Mouse (Mus musculus): ENCODE data around the gene Tcam1. TPM values are rescaled to one million over a fixed set of nuclear protein-coding genes. Genes with fewer than 3 reads are reported as not detected.
A peak's percentile ranks its signal among the peaks of the same experiment; 100 is the strongest.

Gene Tcam1
- polyA plus RNA-seq, 1 experiment from 2014 or later: 0.05 TPM

DNA sequence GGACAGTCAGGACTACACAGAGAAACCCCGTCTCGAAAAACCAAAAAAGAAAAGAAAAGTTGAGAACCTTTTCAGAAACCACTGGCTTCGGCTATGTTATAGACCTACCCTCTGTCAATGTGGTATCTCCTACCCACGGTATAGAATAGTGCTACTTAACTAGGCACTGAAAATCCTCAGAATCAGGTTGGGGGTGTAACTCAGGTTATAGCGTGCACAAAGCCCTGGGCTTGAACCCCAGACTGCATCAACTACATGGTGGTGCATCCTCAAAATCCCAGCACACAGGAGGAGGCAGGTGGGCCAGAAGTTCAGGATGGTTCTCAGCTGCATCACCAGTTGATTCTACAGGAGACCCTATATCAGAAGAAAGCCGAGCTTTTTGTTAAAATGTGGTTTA lies 2.7 kb upstream of the Tcam1 start:
- ATAC-seq (ENCODE audit: insufficient number of reproducible peaks, insufficient read depth, low FRiP score, low read depth): no peak
- Histone ChIP-seq H3K4me2 (ENCODE audit: low read length) (peak overlapping the region; percentile 75), H3K9me3 (ENCODE audit: control insufficient read depth, low read length) (no peaks in the 10 kb centered on the region), H3K27ac (replicated peaks in 1 of 2; ENCODE audit: control insufficient read depth in 1 of 2, insufficient read depth in 1 of 2, low read depth in 2 of 2, low read length in 2 of 2) (no peak overlapping the region), H3K36me3 (ENCODE audit: control insufficient read depth, insufficient read depth, low read length) (peaks cover 3% of the 10 kb centered on the region; the same call in 1 of the 2 replicates), H3K9ac (ENCODE audit: low read length) (no peak overlapping the region), H3K4me1 (ENCODE audit: control insufficient read depth in 2 of 2, insufficient read depth in 2 of 2, low read length in 2 of 2) (peaks cover 11 to 20% of the 10 kb centered on the region in 2 experiments), H3K4me3 (ENCODE audit: control insufficient read depth in 1 of 2, insufficient read depth in 1 of 2, low read depth in 1 of 2, low read length in 2 of 2) (no peak overlapping the region), H3K27me3 (ENCODE audit: control insufficient read depth, insufficient read depth, low read length) (no peaks in the 10 kb centered on the region)
- 96% methylated on average over 6 of the region's 6 CpGs for WGBS

DNA sequence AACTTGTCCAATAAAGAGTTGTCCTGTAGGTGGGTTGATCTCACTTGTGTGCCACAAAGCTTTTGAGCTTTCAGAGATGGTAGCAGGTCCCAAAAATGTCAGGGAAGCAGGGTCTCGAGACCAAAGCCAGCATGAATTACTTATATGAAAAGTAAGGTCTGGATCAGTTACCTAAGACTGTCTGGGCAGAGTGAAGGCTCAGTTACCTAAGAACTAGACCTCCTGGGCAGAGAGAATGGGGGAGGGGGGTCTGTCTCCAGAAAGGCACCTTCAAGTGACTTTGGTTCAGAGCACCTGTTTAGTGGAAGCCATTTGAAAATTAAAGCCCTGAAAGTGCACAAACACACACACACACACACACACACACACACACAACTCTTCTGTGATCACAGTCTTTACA lies 2.1 kb upstream of the Tcam1 start:
- Histone ChIP-seq H3K36me3 (ENCODE audit: control insufficient read depth, insufficient read depth, low read length) (peaks cover 3% of the 10 kb centered on the region; the same call in 1 of the 2 replicates), H3K4me1 (ENCODE audit: control insufficient read depth in 2 of 2, insufficient read depth in 2 of 2, low read length in 2 of 2) (peaks cover 11 to 18% of the 10 kb centered on the region in 2 experiments), H3K27me3 (ENCODE audit: control insufficient read depth, insufficient read depth, low read length) (no peaks in the 10 kb centered on the region), H3K9ac (ENCODE audit: low read length) (no peak overlapping the region), H3K9me3 (ENCODE audit: control insufficient read depth, low read length) (no peaks in the 10 kb centered on the region), H3K27ac (replicated peaks in 1 of 2; ENCODE audit: control insufficient read depth in 1 of 2, insufficient read depth in 1 of 2, low read depth in 2 of 2, low read length in 2 of 2) (no peak overlapping the region), H3K4me3 (ENCODE audit: control insufficient read depth in 1 of 2, insufficient read depth in 1 of 2, low read depth in 1 of 2, low read length in 2 of 2) (no peak overlapping the region), H3K4me2 (ENCODE audit: low read length) (no peak overlapping the region)
- WGBS: 82% methylated on average over 1 of the region's 1 CpGs
- no peak for ATAC-seq (ENCODE audit: insufficient number of reproducible peaks, insufficient read depth, low FRiP score, low read depth)

DNA sequence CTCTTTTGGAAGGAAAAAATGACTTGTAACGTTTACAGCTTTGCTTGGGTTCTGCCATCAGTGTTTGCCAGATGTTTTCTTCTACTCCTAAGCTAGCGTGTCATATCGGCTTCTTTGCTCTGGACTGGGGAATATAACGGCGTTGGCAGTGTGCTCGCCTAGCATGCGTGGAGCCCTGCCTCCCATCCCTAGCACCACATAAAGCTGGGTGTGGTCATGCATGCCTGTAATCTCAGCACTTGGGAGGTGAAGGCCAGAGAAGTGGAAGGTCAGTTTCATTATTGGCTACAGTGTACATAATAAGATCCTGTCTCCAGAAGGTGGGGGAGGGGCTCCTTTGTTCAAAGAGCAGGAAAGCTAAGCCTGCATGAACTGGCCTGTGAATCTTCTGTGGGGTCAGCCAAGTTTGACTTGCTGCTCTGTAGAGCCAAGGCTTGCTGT lies 1.5 kb upstream of the Tcam1 start:
- Histone ChIP-seq H3K4me1 (ENCODE audit: control insufficient read depth in 2 of 2, insufficient read depth in 2 of 2, low read length in 2 of 2) (peaks cover 11 to 18% of the 10 kb centered on the region in 2 experiments), H3K4me3 (ENCODE audit: control insufficient read depth in 1 of 2, insufficient read depth in 1 of 2, low read depth in 1 of 2, low read length in 2 of 2) (no peak overlapping the region), H3K27ac (replicated peaks in 1 of 2; ENCODE audit: control insufficient read depth in 1 of 2, insufficient read depth in 1 of 2, low read depth in 2 of 2, low read length in 2 of 2) (no peak overlapping the region), H3K9ac (ENCODE audit: low read length) (no peak overlapping the region), H3K4me2 (ENCODE audit: low read length) (no peak overlapping the region), H3K9me3 (ENCODE audit: control insufficient read depth, low read length) (no peaks in the 10 kb centered on the region), H3K27me3 (ENCODE audit: control insufficient read depth, insufficient read depth, low read length) (no peaks in the 10 kb centered on the region), H3K36me3 (ENCODE audit: control insufficient read depth, insufficient read depth, low read length) (peaks cover 3% of the 10 kb centered on the region; the same call in 1 of the 2 replicates)
- 79% methylated on average over 7 of the region's 7 CpGs for WGBS
- no peak for ATAC-seq (ENCODE audit: insufficient number of reproducible peaks, insufficient read depth, low FRiP score, low read depth)

DNA sequence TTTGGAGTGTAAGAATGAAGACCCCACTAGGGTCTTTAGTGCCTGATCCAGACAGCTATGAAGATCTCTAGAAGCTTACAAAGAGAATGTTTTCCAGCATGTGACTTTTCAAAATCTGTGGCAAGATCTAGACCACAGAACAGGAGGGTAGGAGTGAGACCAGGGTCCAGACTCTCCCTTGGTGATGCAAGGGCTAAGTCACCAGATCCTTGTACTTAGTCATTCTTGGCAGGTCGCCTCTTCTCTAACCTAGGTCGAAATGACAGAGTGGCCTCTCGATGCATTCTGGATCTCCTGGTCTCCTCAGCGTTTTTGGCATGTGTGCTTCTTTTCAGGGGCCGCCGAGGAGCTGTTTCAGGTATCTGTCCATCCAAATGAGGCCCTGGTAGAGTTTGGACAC lies 6.0 kb downstream of the Tcam1 start:
- Histone ChIP-seq H3K4me1 (ENCODE audit: control insufficient read depth in 2 of 2, insufficient read depth in 2 of 2, low read length in 2 of 2) (no peaks in the 10 kb centered on the region; a peak in 2 of 4 replicates), H3K4me2 (ENCODE audit: low read length) (no peak overlapping the region), H3K27ac (replicated peaks in 1 of 2; ENCODE audit: control insufficient read depth in 1 of 2, insufficient read depth in 1 of 2, low read depth in 2 of 2, low read length in 2 of 2) (no peak overlapping the region), H3K27me3 (ENCODE audit: control insufficient read depth, insufficient read depth, low read length) (no peaks in the 10 kb centered on the region), H3K4me3 (ENCODE audit: control insufficient read depth in 1 of 2, insufficient read depth in 1 of 2, low read depth in 1 of 2, low read length in 2 of 2) (no peak overlapping the region), H3K9me3 (ENCODE audit: control insufficient read depth, low read length) (no peaks in the 10 kb centered on the region), H3K36me3 (ENCODE audit: control insufficient read depth, insufficient read depth, low read length) (no peaks in the 10 kb centered on the region), H3K9ac (ENCODE audit: low read length) (no peak overlapping the region)
- no peak for ATAC-seq (ENCODE audit: insufficient number of reproducible peaks, insufficient read depth, low FRiP score, low read depth)
- 76% methylated on average over 6 of the region's 6 CpGs for WGBS

DNA sequence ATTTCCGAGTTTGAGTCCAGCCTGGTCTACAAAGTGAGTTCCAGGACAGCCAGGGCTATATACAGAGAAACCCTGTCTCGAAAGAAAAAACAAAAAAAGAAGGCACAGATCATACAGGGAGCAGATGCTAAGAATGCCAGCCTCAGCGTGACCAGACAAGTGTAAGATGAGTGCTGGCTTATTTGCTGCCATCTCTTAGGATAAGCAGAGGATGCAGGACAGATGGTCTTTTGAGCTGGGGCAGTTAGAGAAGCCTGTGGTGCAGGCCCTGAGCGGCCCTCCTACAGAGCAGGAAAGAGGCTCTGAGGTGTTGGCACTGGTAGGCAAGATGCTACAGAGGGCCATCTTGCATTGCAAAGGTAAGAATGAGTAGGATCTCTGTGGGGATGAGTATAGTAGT lies 6.9 kb downstream of the Tcam1 start:
- 67% methylated on average over 4 of the region's 4 CpGs for WGBS
- H3K9me3 ChIP-seq (ENCODE audit: control insufficient read depth, low read length): no peaks in the 10 kb centered on the region
- H3K4me2 ChIP-seq (ENCODE audit: low read length): no peak overlapping the region
- H3K27ac ChIP-seq (replicated peaks in 1 of 2; ENCODE audit: control insufficient read depth in 1 of 2, insufficient read depth in 1 of 2, low read depth in 2 of 2, low read length in 2 of 2): no peak overlapping the region
- H3K27me3 ChIP-seq (ENCODE audit: control insufficient read depth, insufficient read depth, low read length): no peaks in the 10 kb centered on the region
- H3K4me1 ChIP-seq (ENCODE audit: control insufficient read depth in 2 of 2, insufficient read depth in 2 of 2, low read length in 2 of 2): no peaks in the 10 kb centered on the region; a peak in 2 of 4 replicates
- H3K36me3 ChIP-seq (ENCODE audit: control insufficient read depth, insufficient read depth, low read length): no peaks in the 10 kb centered on the region
- no peak for ATAC-seq (ENCODE audit: insufficient number of reproducible peaks, insufficient read depth, low FRiP score, low read depth)
- no peak overlapping the region for H3K4me3 ChIP-seq (ENCODE audit: control insufficient read depth in 1 of 2, insufficient read depth in 1 of 2, low read depth in 1 of 2, low read length in 2 of 2)
- no peak overlapping the region for H3K9ac ChIP-seq (ENCODE audit: low read length)

DNA sequence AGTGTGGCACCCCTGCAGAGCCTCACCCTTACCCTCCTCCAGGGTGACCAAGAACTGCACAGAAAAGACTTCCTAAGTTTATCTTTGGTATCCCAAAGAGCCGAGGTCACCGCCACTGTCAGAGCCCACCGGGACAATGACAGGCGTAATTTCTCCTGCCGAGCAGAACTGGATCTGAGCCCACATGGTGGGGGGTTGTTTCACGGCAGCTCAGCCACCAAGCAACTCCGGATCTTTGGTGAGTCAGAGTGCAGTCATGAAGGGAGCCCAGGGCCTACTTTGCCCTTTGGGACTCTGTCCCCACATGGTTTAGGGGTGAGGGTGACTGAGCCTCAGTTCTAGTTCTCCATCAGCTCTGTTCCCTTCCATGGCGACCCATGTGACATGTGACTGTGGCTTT lies 7.7 kb downstream of the Tcam1 start:
- no peak for ATAC-seq (ENCODE audit: insufficient number of reproducible peaks, insufficient read depth, low FRiP score, low read depth)
- no peak overlapping the region for H3K27ac ChIP-seq (replicated peaks in 1 of 2; ENCODE audit: control insufficient read depth in 1 of 2, insufficient read depth in 1 of 2, low read depth in 2 of 2, low read length in 2 of 2)
- H3K9me3 ChIP-seq (ENCODE audit: control insufficient read depth, low read length): no peaks in the 10 kb centered on the region
- H3K27me3 ChIP-seq (ENCODE audit: control insufficient read depth, insufficient read depth, low read length): no peaks in the 10 kb centered on the region
- no peak overlapping the region for H3K4me3 ChIP-seq (ENCODE audit: control insufficient read depth in 1 of 2, insufficient read depth in 1 of 2, low read depth in 1 of 2, low read length in 2 of 2)
- no peak overlapping the region for H3K4me2 ChIP-seq (ENCODE audit: low read length)
- 52% methylated on average over 8 of the region's 8 CpGs for WGBS
- no peaks in the 10 kb centered on the region; a peak in 2 of 4 replicates for H3K4me1 ChIP-seq (ENCODE audit: control insufficient read depth in 2 of 2, insufficient read depth in 2 of 2, low read length in 2 of 2)
- H3K9ac ChIP-seq (ENCODE audit: low read length): no peak overlapping the region
- no peaks in the 10 kb centered on the region for H3K36me3 ChIP-seq (ENCODE audit: control insufficient read depth, insufficient read depth, low read length)

DNA sequence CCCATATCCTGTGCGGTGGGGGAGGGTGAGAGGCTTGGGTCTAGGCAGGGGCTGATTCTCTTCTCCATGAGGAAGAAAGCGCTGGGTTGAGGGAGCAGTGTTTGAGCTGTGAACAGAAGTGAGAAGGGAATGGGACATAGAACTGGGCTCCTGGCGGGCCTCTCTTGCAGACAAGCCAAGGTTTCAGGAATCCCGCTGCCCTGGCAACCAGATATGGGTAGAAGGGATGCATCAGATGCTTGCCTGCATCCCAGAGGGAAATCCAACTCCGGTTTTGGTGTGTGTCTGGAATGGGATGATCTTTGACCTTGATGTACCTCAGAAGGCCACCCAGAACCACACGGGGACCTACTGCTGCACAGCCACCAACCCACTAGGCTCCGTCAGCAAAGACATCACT lies 9.7 kb downstream of the Tcam1 start:
- Histone ChIP-seq H3K27ac (replicated peaks in 1 of 2; ENCODE audit: control insufficient read depth in 1 of 2, insufficient read depth in 1 of 2, low read depth in 2 of 2, low read length in 2 of 2) (no peak overlapping the region), H3K9ac (ENCODE audit: low read length) (no peak overlapping the region), H3K4me3 (ENCODE audit: control insufficient read depth in 1 of 2, insufficient read depth in 1 of 2, low read depth in 1 of 2, low read length in 2 of 2) (no peak overlapping the region), H3K9me3 (ENCODE audit: control insufficient read depth, low read length) (no peaks in the 10 kb centered on the region), H3K4me2 (ENCODE audit: low read length) (no peak overlapping the region), H3K36me3 (ENCODE audit: control insufficient read depth, insufficient read depth, low read length) (no peaks in the 10 kb centered on the region), H3K4me1 (ENCODE audit: control insufficient read depth in 2 of 2, insufficient read depth in 2 of 2, low read length in 2 of 2) (peaks cover 3 to 6% of the 10 kb centered on the region in 2 experiments; a peak in 2 of 4 replicates), H3K27me3 (ENCODE audit: control insufficient read depth, insufficient read depth, low read length) (no peaks in the 10 kb centered on the region)
- WGBS: 76% methylated on average over 7 of the region's 7 CpGs
- ATAC-seq (ENCODE audit: insufficient number of reproducible peaks, insufficient read depth, low FRiP score, low read depth): no peak

DNA sequence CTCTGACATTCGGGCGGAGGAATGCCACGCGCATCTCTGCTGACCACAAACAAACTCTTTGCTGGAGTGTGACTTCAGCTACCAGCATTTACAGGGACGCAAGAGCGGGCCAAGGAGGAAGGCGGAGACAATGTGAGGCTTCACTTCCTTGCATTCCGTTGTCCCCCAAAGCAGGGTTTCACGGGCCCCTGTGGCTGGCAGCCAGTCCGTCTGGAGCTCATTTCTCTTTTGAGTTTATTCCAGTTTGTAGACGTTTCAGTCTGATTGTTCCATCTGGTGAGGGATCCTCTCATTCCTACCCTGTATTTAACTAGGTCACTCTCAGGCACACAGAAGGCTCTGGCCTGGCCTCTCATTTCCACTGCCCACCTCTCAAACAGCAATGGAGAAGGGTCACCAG lies 10.5 kb downstream of the Tcam1 start:
- Histone ChIP-seq H3K4me2 (ENCODE audit: low read length) (no peak overlapping the region), H3K9ac (ENCODE audit: low read length) (no peak overlapping the region), H3K9me3 (ENCODE audit: control insufficient read depth, low read length) (no peaks in the 10 kb centered on the region), H3K4me1 (ENCODE audit: control insufficient read depth in 2 of 2, insufficient read depth in 2 of 2, low read length in 2 of 2) (peaks cover 3 to 6% of the 10 kb centered on the region in 2 experiments; a peak in 2 of 4 replicates), H3K27me3 (ENCODE audit: control insufficient read depth, insufficient read depth, low read length) (no peaks in the 10 kb centered on the region), H3K4me3 (ENCODE audit: control insufficient read depth in 1 of 2, insufficient read depth in 1 of 2, low read depth in 1 of 2, low read length in 2 of 2) (no peak overlapping the region), H3K36me3 (ENCODE audit: control insufficient read depth, insufficient read depth, low read length) (no peaks in the 10 kb centered on the region), H3K27ac (replicated peaks in 1 of 2; ENCODE audit: control insufficient read depth in 1 of 2, insufficient read depth in 1 of 2, low read depth in 2 of 2, low read length in 2 of 2) (no peak overlapping the region)
- whole genome bisulfite sequencing: 72% methylated on average over 11 of the region's 11 CpGs
- ATAC-seq (ENCODE audit: insufficient number of reproducible peaks, insufficient read depth, low FRiP score, low read depth): no peak
